Mouse (Mus musculus): ENCODE data around the gene Bpifb3. TPM values are rescaled to one million over a fixed set of nuclear protein-coding genes. Genes with fewer than 3 reads are reported as not detected.

Bpifb3 gene
- not detected for total RNA-seq (2023)

GRCm38 (mm10) chr2:153917930-153918329 is at the start of gene Bpifb3:
Gene Bpifb3, plus strand, starts transcription at chr2:153918230.

GRCm38 (mm10) chr2:153870984-153871383 is 47.0 kb upstream of the Bpifb3 start, which contains the start of gene Sun5:
Gene Sun5, minus strand, starts transcription at chr2:153871084.

GRCm38 (mm10) chr2:153874745-153875144 is 43.3 kb upstream of the Bpifb3 start, which contains the start of gene Bpifb2:
Gene Bpifb2, plus strand, starts transcription at chr2:153875045.

GRCm38 (mm10) chr2:153900088-153900487 is 17.9 kb upstream of the Bpifb3 start, which contains the start of gene Bpifb6:
Gene Bpifb6, plus strand, starts transcription at chr2:153900388.

GRCm38 (mm10) chr2:153937843-153938242 is 19.8 kb downstream of the Bpifb3 start, which contains the start of gene Bpifb4:
Gene Bpifb4, plus strand, starts transcription at chr2:153938212.

GRCm38 (mm10) chr2:153974582-153974981 is 56.6 kb downstream of the Bpifb3 start, which contains the start of gene Bpifa6:
Gene Bpifa6, plus strand, starts transcription at chr2:153974945.

Other genes starting within 250 kb of the Bpifb3 start
- not detected for gene Dnmt3c, start 221.6 kb upstream of the Bpifb3 start, total RNA-seq (2023)
- gene Mapre1, start 177.0 kb upstream of the Bpifb3 start, total RNA-seq (2023), result 132 TPM
- gene Efcab8, start 138.3 kb upstream of the Bpifb3 start, total RNA-seq (2023), result 0.65 TPM
- gene Sun5, start 47.1 kb upstream of the Bpifb3 start, total RNA-seq (2023), result not detected
- gene Bpifb2, start 43.2 kb upstream of the Bpifb3 start, total RNA-seq (2023), result not detected
- gene Bpifb6, start 17.8 kb upstream of the Bpifb3 start, total RNA-seq (2023), result not detected
- not detected for gene Bpifb4, start 20.0 kb downstream of the Bpifb3 start, total RNA-seq (2023)
- gene Bpifa6, start 56.7 kb downstream of the Bpifb3 start, total RNA-seq (2023), result not detected
- not detected for gene Bpifa2, start 90.0 kb downstream of the Bpifb3 start, total RNA-seq (2023)
- not detected for gene Bpifa3, start 212.1 kb downstream of the Bpifb3 start, total RNA-seq (2023)
- gene Bpifa1, start 224.7 kb downstream of the Bpifb3 start, total RNA-seq (2023), result not detected
- gene Bpifa5, start 244.4 kb downstream of the Bpifb3 start, total RNA-seq (2023), result not detected